Mouse (Mus musculus): Measurements from ENCODE around the gene Rmnd1. TPM values are rescaled to one million over a fixed set of nuclear protein-coding genes. Genes with fewer than 3 reads are reported as not detected.

The Rmnd1 gene
- polyA plus RNA-seq, 1 experiment from 2014 or later, result 54.3 TPM

DNA sequence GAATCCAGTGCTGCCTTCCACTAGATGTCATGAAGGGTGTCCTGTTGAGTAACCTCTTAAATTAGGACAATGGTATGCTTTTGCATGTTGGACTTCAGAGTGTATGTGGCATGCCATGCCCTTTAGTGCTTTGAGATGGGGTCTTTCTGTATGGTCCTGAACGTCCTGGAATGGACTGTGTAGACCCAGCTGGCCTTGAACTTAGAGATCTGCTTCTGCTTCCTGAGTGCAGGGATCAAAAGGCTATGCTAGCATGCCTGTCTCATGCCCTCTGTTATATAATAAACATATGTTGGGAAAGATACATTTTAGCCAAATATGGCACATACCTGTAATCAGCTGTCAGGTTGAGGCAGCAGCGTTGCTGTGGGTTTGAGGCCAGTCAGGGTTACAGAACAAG, 41.6 kb downstream of the Rmnd1 start:
- H3K9ac ChIP-seq, result no peak overlapping the region
- H3K27me3 ChIP-seq, result no peaks in the 10 kb centered on the region
- no peaks in the 10 kb centered on the region for H3K9me3 ChIP-seq
- H3K4me3 ChIP-seq, result no peak overlapping the region
- WGBS, result 51% methylated on average over 2 of the region's 2 CpGs
- peaks cover 14% of the 10 kb centered on the region; the same call in 1 of the 2 replicates for H3K36me3 ChIP-seq
- H3K27ac ChIP-seq, result no peak overlapping the region
- no peak for ATAC-seq (ENCODE audit: insufficient number of reproducible peaks, insufficient read depth, low FRiP score, low TSS enrichment)
- H3K4me1 ChIP-seq, result peaks cover 32% of the 10 kb centered on the region
- peak overlapping the region; percentile 3; the same call in 1 of the 2 replicates for H3K4me2 ChIP-seq (replicated peaks)

DNA sequence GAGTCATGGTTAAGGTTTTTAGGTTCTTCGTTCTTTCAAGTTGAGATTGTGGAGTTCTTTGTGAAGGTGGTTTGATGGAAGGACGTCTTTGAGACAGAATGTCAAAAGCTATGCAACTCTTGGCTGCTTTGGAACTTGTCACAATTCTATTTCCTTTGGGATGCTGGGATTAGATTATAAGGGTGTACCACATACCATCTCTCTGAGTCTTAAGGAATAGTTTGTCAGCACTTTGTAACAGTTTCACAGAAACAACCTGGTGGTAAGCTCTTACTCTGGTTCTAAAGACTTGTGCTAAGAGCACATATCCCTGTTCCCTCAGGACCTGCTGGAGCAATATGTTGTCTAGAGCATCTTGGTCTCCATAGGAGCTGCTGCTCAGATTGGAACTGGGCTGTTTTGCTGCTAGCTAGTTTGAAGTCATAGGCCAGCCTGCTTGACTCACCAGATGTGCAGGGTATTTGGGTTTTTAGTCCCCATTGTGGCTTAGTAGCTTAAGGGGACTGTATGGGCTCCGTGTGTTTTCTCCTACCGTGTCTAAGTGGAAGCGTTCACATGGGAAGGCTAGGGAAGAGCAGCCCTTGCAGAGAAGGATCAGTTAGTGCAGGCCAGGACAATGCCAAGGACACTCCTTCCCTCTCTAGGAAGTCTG, 42.6 kb downstream of the Rmnd1 start:
- no peaks in the 10 kb centered on the region for H3K9me3 ChIP-seq
- no peak for ATAC-seq (ENCODE audit: insufficient number of reproducible peaks, insufficient read depth, low FRiP score, low TSS enrichment)

DNA sequence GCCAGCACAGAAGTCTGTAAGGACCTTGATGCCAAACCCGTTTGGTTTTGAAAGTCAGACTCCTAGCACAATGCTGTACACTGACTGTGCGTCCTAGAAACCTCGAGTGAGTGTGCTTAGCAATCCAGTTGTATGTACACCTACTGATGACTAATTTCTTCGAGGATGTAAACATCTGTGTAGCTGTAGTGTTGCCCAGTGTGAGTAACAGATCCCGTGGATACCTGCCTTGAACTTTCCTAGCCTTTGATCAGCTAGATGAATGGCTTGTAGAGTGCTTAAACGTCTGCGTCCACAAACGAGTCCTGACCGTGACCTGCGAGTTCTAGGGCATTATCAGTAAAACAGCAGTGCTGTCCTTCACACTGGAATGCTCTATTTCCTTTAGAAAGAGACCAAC, 43.2 kb downstream of the Rmnd1 start:
- ATAC-seq (ENCODE audit: insufficient number of reproducible peaks, insufficient read depth, low FRiP score, low TSS enrichment), result no peak
- peaks cover 8% of the 10 kb centered on the region; the same call in 1 of the 2 replicates for H3K36me3 ChIP-seq
- H3K27ac ChIP-seq, result no peak overlapping the region
- peaks cover 32% of the 10 kb centered on the region for H3K4me1 ChIP-seq
- H3K27me3 ChIP-seq, result no peaks in the 10 kb centered on the region
- H3K4me3 ChIP-seq, result peak overlapping the region; percentile 99
- peak overlapping the region; percentile 100 for H3K9ac ChIP-seq
- H3K4me2 ChIP-seq (replicated peaks), result peak overlapping the region; percentile 92
- WGBS, result 30% methylated on average over 10 of the region's 10 CpGs
- no peaks in the 10 kb centered on the region for H3K9me3 ChIP-seq

More for the DNA sequence above, 42.6 kb downstream of the Rmnd1 start:
- Histone ChIP-seq H3K36me3 (peaks cover 10% of the 10 kb centered on the region; the same call in 1 of the 2 replicates), H3K27ac (no peak overlapping the region), H3K4me3 (peak overlapping the region; percentile 99), H3K9ac (peak overlapping the region; percentile 100), H3K4me1 (peaks cover 32% of the 10 kb centered on the region), H3K4me2 (replicated peaks) (peak overlapping the region; percentile 92), H3K27me3 (no peaks in the 10 kb centered on the region)
- WGBS, result 60% methylated on average over 5 of the region's 5 CpGs

DNA sequence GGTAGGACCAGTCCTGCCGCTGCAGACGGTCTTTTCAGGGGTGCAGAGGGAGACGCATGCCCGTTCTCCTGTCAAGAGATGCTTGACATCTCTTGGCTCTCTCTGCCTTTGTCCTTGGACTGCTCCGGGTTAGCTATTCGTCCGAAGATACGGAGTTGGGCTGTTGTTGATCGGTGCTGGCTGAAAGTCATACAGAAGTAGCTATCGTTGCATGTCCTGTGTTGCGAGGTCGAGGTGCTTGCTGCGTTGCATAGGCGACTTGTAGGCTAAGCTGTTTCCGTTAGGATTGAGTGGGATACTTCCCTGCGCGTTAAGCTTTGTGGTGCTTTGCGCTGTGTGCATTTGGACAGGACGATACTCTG, 43.8 kb downstream of the Rmnd1 start:
- Histone ChIP-seq H3K27ac (peak overlapping the region; percentile 99), H3K27me3 (no peaks in the 10 kb centered on the region), H3K4me1 (peaks cover 32% of the 10 kb centered on the region), H3K9me3 (no peaks in the 10 kb centered on the region), H3K4me2 (replicated peaks) (peak overlapping the region; percentile 92), H3K4me3 (peak overlapping the region; percentile 99), H3K9ac (peak overlapping the region; percentile 100), H3K36me3 (peaks cover 4% of the 10 kb centered on the region; the same call in 1 of the 2 replicates)
- ATAC-seq (ENCODE audit: insufficient number of reproducible peaks, insufficient read depth, low FRiP score, low TSS enrichment), result no peak
- under 1% methylated on average over 19 of the region's 19 CpGs for WGBS

DNA sequence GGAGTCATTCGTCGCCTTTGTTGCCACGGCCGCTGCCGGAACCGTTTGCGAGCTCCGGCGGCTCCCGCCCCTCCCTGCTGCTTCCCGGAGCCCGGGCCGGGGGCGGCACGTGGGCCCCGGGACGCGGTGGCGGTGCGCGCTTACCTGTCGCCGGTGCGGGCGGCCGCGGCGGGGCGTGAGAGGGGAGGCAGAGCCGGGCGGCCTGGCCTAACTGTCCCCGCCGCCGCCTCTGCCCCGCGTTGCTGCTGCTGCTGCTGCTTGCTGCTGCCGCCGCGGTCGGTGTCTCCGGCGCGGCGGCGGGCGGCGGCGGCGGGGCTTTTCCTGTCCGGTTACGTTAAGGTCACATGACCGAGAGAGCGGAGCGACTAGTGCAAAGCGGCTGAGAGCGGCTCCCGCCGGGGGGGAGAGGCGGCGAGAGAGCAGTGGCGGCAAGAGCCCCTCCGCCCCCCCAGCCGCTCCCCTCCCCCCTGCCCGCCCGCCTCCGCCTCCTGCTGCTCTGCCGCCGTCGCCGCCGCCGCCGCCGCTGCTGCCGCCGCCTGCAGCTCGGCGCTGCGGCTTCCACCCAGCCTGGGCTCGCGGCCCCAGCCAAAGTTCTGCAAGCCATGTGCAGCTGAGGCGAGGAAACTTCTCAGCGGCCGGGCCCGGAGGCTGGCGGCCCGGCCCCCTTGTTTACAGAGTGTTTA, 44.3 kb downstream of the Rmnd1 start, which contains the start of gene Zbtb2:
Zbtb2 (minus strand) TSS at position 408 of the 683 bp plus-strand sequence.
- Histone ChIP-seq H3K4me1 (peaks cover 32% of the 10 kb centered on the region), H3K4me3 (peak within 1 kb of the TSS; percentile 99), H3K9me3 (no peaks in the 10 kb centered on the region), H3K9ac (peak within 1 kb of the TSS; percentile 100), H3K36me3 (peaks cover 2% of the 10 kb centered on the region; the same call in 1 of the 2 replicates), H3K27ac (peak within 1 kb of the TSS; percentile 99), H3K27me3 (no peaks in the 10 kb centered on the region), H3K4me2 (replicated peaks) (peak within 1 kb of the TSS; percentile 92)
- WGBS, result 1% methylated on average over 64 of the region's 87 CpGs
- ATAC-seq (ENCODE audit: insufficient number of reproducible peaks, insufficient read depth, low FRiP score, low TSS enrichment), result no peak

DNA sequence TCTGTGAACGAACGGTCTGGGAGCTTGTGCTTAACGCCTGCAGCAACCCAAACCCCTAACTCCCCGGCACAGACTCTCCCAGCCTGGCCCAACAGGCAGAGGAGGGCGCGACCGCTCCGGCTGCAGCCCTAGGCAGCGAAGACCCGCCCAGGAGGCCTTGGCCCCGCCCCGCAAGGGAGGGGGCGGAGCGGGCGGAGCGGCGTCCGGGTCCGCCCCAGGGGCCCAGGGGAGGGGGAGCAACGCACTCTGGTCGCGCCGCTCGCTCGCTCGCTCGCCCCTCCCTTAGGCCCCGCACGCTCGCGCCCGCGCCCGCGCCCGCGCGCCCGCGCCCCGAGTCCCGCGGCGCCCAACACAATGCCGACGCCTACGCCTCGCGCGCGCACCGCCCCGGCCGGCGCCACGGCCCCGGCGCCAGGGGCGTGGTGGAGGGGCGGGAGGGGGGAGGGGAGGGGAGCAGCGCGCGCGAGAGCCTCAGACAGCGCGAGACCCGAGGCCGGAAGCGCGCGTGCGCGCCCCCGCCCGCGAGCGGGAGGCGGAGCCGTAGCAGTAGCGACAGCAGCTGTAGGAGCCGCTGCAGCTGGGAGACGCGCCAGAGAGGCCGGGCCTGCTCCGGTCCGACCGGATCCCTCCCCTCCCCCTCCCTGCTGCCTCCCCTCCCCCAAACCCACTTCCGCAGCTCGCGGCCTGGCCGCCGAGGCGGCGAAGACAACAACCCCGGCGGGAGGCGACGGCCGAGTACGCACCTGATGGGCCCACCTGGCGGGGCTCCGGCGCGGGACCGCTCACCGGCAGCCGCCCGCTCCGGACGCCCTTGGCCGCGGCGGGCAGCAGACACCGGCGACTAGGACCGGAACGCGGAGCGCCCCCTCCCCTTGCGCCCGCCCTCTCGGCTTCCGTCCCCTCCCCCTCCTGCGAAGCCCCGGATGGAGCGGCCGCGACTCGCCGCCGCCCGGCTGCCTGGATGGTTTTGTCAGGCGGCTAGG, 45.3 kb downstream of the Rmnd1 start:
- under 1% methylated on average over 72 of the region's 133 CpGs for WGBS
- H3K4me1 ChIP-seq, result peaks cover 32% of the 10 kb centered on the region
- H3K4me2 ChIP-seq (replicated peaks), result peak overlapping the region; percentile 92
- peak; percentile 90 for ATAC-seq (ENCODE audit: insufficient number of reproducible peaks, insufficient read depth, low FRiP score, low TSS enrichment)
- no peaks in the 10 kb centered on the region for H3K36me3 ChIP-seq
- peak overlapping the region; percentile 100 for H3K9ac ChIP-seq
- peak overlapping the region; percentile 99 for H3K27ac ChIP-seq
- H3K27me3 ChIP-seq, result no peaks in the 10 kb centered on the region
- H3K9me3 ChIP-seq, result no peaks in the 10 kb centered on the region
- H3K4me3 ChIP-seq, result peak overlapping the region; percentile 99

DNA sequence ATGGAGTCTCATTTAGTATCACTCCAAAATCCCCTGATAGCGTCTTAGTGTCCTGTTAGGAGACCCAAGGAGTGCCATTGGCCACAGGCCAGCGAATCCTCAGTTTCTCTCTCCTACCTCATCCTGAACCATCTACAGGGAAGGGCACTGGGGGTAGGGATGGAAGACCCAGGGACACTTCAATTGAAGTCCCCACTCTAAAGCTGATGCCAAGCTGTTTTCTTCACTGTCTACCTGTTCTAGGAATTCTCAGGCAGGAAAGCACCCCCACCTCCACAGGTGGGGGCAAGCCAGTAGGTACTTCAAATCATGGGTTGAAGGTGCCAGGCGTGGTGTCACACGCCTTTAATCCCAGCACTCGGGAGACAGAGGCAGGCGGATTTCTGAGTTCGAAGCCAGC, 47.9 kb downstream of the Rmnd1 start:
- no peaks in the 10 kb centered on the region for H3K27me3 ChIP-seq
- no peak overlapping the region for H3K4me2 ChIP-seq (replicated peaks)
- H3K4me3 ChIP-seq, result no peak overlapping the region
- H3K9me3 ChIP-seq, result no peaks in the 10 kb centered on the region
- ATAC-seq (ENCODE audit: insufficient number of reproducible peaks, insufficient read depth, low FRiP score, low TSS enrichment), result no peak
- peaks cover 6% of the 10 kb centered on the region for H3K4me1 ChIP-seq
- H3K36me3 ChIP-seq, result no peaks in the 10 kb centered on the region
- WGBS, result 93% methylated on average over 7 of the region's 7 CpGs
- no peak overlapping the region for H3K9ac ChIP-seq
- H3K27ac ChIP-seq, result no peak overlapping the region

DNA sequence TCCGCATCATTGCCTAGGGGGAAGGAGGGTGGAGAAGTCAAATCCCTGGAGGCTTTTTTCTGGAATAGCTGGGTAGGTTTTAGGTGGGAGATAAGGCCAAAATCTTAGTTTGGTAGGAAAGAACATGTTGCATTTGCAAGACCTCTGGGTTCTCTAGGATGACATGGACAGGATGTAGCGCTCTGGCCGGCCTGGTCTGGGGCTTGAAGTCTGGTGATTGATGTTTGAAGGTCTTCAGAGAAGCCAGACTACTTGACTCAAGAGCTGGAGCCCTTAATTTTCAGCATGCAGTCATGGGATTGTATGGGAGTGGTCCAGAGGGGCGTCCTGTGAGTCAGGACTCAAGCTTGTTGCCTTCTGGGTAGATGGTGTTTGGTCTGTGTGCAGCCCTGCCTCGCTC, 51.4 kb downstream of the Rmnd1 start:
- Histone ChIP-seq H3K27me3 (no peaks in the 10 kb centered on the region), H3K9ac (no peak overlapping the region), H3K4me2 (replicated peaks) (no peak overlapping the region), H3K36me3 (no peaks in the 10 kb centered on the region), H3K4me3 (no peak overlapping the region), H3K27ac (no peak overlapping the region), H3K4me1 (no peaks in the 10 kb centered on the region; the same call in 1 of the 2 replicates), H3K9me3 (no peaks in the 10 kb centered on the region)
- 89% methylated on average over 5 of the region's 5 CpGs for WGBS
- no peak for ATAC-seq (ENCODE audit: insufficient number of reproducible peaks, insufficient read depth, low FRiP score, low TSS enrichment)

DNA sequence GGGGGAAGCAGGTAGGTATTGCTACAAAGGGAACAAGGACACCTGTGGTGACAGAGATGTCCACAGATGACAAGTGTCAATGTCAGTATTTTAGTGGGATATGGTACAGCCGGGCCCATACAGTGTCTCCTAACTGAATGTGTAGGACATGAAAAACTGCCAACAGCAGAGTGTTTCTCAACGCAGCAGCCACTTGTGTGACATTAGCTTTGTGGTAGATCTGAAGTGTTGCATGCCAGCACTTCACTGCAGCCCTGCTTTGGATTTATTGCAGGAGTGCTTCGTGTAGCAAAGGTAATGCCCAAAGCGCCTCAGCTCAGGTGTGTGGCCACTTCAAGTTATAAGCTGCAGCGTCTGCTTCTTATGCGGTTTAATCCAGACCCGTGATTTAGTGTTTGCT, 55.3 kb downstream of the Rmnd1 start:
- Histone ChIP-seq H3K9me3 (no peaks in the 10 kb centered on the region), H3K4me3 (no peak overlapping the region), H3K4me1 (no peaks in the 10 kb centered on the region; the same call in 1 of the 2 replicates), H3K36me3 (peaks cover 12% of the 10 kb centered on the region), H3K27me3 (no peaks in the 10 kb centered on the region), H3K9ac (no peak overlapping the region), H3K27ac (no peak overlapping the region), H3K4me2 (replicated peaks) (no peak overlapping the region)
- WGBS, result 91% methylated on average over 7 of the region's 7 CpGs
- ATAC-seq (ENCODE audit: insufficient number of reproducible peaks, insufficient read depth, low FRiP score, low TSS enrichment), result no peak

DNA sequence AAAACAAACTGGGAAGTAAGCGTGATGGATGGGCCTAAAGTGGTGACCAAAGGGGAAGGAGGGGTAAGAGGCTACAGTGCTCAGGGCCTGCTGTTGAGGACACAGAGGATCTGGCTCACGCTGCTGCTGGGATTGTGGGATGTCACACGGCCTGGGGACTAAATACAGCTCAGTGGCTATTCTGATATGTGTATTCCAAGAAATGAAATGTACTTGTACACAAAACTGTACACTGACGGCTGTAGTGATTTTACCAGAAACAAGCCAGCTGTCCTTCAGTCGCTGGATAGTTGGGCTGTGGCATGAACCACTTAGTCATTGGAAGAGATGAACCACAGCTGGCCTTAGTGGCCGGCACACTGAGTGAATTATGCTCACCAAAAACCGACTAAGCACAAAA, 55.7 kb downstream of the Rmnd1 start:
- Histone ChIP-seq H3K4me3 (no peak overlapping the region), H3K9ac (no peak overlapping the region), H3K9me3 (no peaks in the 10 kb centered on the region), H3K4me2 (replicated peaks) (no peak overlapping the region), H3K27ac (no peak overlapping the region), H3K4me1 (no peaks in the 10 kb centered on the region; the same call in 1 of the 2 replicates), H3K36me3 (peaks cover 12% of the 10 kb centered on the region), H3K27me3 (no peaks in the 10 kb centered on the region)
- no peak for ATAC-seq (ENCODE audit: insufficient number of reproducible peaks, insufficient read depth, low FRiP score, low TSS enrichment)
- WGBS, result 60% methylated on average over 7 of the region's 7 CpGs

DNA sequence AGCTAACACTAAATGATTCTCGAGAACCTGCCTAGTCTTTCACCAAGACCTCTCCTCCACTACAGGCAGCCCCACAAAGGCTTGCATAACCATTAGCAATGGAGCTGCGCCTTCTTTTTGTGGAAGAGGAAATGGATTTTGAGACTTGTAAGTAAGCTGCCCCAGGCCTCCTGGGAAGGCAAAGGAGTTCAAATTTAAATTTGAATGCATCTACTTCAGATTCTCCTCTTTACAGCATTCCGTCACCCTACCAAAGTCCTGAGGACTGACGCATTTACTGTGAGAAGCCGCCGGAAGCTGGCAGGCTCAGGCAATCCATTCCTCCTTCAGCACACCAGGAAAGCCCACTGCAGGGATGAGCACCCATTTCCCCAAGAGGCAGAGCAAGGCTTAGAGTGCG, 56.9 kb downstream of the Rmnd1 start:
- no peak for ATAC-seq (ENCODE audit: insufficient number of reproducible peaks, insufficient read depth, low FRiP score, low TSS enrichment)
- H3K4me2 ChIP-seq (replicated peaks), result no peak overlapping the region
- no peaks in the 10 kb centered on the region; the same call in 1 of the 2 replicates for H3K4me1 ChIP-seq
- H3K4me3 ChIP-seq, result no peak overlapping the region
- H3K9ac ChIP-seq, result no peak overlapping the region
- WGBS, result 55% methylated on average over 7 of the region's 7 CpGs
- no peaks in the 10 kb centered on the region for H3K9me3 ChIP-seq
- H3K36me3 ChIP-seq, result peaks cover 16% of the 10 kb centered on the region
- no peak overlapping the region for H3K27ac ChIP-seq
- no peaks in the 10 kb centered on the region for H3K27me3 ChIP-seq
